Mouse (Mus musculus) kidney, adult 18-20 months (tissue): ENCODE results near the gene Ddx10.
"Not testable (repeated sequence)": the region's sequence is repeated elsewhere in the genome, so short reads cannot be mapped to it uniquely, and the experiment has no call there.

Experiments
- DNase-seq: peaks from one replicate; pipeline ENCODE4 v3.0.0; 2021

The Ddx10 gene

GRCm38 (mm10) chr9:53143508-53143907 is 104.3 kb downstream of the Ddx10 start:
- no peak for DNase-seq

- DNase-seq = not testable (repeated sequence)
Measured at GRCm38 (mm10) chr9:53142424-53142823, 105.4 kb downstream of the Ddx10 start.

GRCm38 (mm10) chr9:53140610-53141165 is 107.2 kb downstream of the Ddx10 start:
- no peak for DNase-seq

- no peak for DNase-seq
Measured at GRCm38 (mm10) chr9:53132826-53133225, 115.0 kb downstream of the Ddx10 start.

- no peak for DNase-seq
Measured at GRCm38 (mm10) chr9:53130460-53130859, 117.4 kb downstream of the Ddx10 start.

- no peak for DNase-seq
Measured at GRCm38 (mm10) chr9:53101103-53101502, 146.8 kb downstream of the Ddx10 start.

- no peak for DNase-seq
Measured at GRCm38 (mm10) chr9:53095319-53096165, 152.3 kb downstream of the Ddx10 start.

- DNase-seq = no peak
Measured at GRCm38 (mm10) chr9:53094536-53094935, 153.3 kb downstream of the Ddx10 start.

- DNase-seq = no peak
Measured at GRCm38 (mm10) chr9:53077626-53078025, 170.2 kb downstream of the Ddx10 start.

GRCm38 (mm10) chr9:53075931-53076330 is 171.9 kb downstream of the Ddx10 start:
- DNase-seq = no peak

GRCm38 (mm10) chr9:53074443-53074842 is 173.4 kb downstream of the Ddx10 start:
- DNase-seq = no peak

GRCm38 (mm10) chr9:53073576-53074112 is 174.2 kb downstream of the Ddx10 start:
- no peak for DNase-seq

- no peak for DNase-seq
Measured at GRCm38 (mm10) chr9:53072088-53072487, 175.8 kb downstream of the Ddx10 start.

- DNase-seq = no peak
Measured at GRCm38 (mm10) chr9:53070875-53071524, 176.9 kb downstream of the Ddx10 start.

GRCm38 (mm10) chr9:53068166-53068565 is 179.7 kb downstream of the Ddx10 start:
- DNase-seq = no peak

GRCm38 (mm10) chr9:53066428-53066827 is 181.4 kb downstream of the Ddx10 start:
- no peak for DNase-seq

GRCm38 (mm10) chr9:53065028-53065427 is 182.8 kb downstream of the Ddx10 start:
- peak; percentile 16 for DNase-seq

- DNase-seq = peak; percentile 17
Measured at GRCm38 (mm10) chr9:53064531-53064930, 183.3 kb downstream of the Ddx10 start.

- no peak for DNase-seq
Measured at GRCm38 (mm10) chr9:53055306-53055705, 192.5 kb downstream of the Ddx10 start.
